Mouse (Mus musculus) midbrain, postnatal 0 days (tissue): ENCODE data around the gene Raver1. TPM values are rescaled to one million over a fixed set of nuclear protein-coding genes. Genes with fewer than 3 reads are reported as not detected.
"Not testable (repeated sequence)": the region's sequence is repeated elsewhere in the genome, so short reads cannot be mapped to it uniquely, and the experiment has no call there.

Experiments used
- ATAC-seq: fragments of 200-750 bp; cut with Nextera tagmentation; 2 replicates; pipeline ENCODE4 v1.8.0; 2017; ENCODE audit warnings: moderate number of reproducible peaks, mild to moderate bottlenecking, moderate TSS enrichment, moderate library complexity; ENCODE audit not compliant: low FRiP score
- DNase-seq: peaks from one replicate; pipeline ENCODE4 v3.0.0-alpha.2; 2015; ENCODE audit warnings: low spot score
- H3K27ac ChIP-seq: fragments of 300-500 bp; sonication (generic); 2 replicates; pipeline ENCODE4 v1.5.1; 2014; ENCODE audit warnings: low read depth, mild to moderate bottlenecking, low read length, mixed read lengths
- H3K27me3 ChIP-seq: fragments of 300-500 bp; sonication (generic); 2 replicates; pipeline ENCODE4 v1.6.1; 2014; ENCODE audit warnings: low read length, control low read depth, mixed read lengths; ENCODE audit not compliant: insufficient read depth
- H3K36me3 ChIP-seq: fragments of 300-500 bp; sonication (generic); 2 replicates; pipeline ENCODE4 v1.6.1; 2014; ENCODE audit warnings: low read length, control low read depth, mixed read lengths; ENCODE audit not compliant: insufficient read depth
- H3K4me1 ChIP-seq: fragments of 300-500 bp; sonication (generic); 2 replicates; pipeline ENCODE4 v1.6.1; 2014; ENCODE audit warnings: mild to moderate bottlenecking, control low read depth, antibody characterized with exemption, low read length, mixed read lengths; ENCODE audit not compliant: insufficient read depth
- H3K4me2 ChIP-seq: fragments of 300-500 bp; sonication (generic); 2 replicates; pipeline ENCODE4 v1.6.1; 2014; ENCODE audit warnings: low read depth, mild to moderate bottlenecking, low read length, mixed read lengths; ENCODE audit not compliant: poor library complexity, severe bottlenecking
- H3K4me3 ChIP-seq: fragments of 300-500 bp; sonication (generic); 2 replicates; pipeline ENCODE4 v1.5.1; 2014; ENCODE audit warnings: low read depth, mild to moderate bottlenecking, low read length, moderate library complexity
- H3K9ac ChIP-seq: fragments of 300-500 bp; sonication (generic); replicated peaks from 2 replicates; pipeline ENCODE4 v1.6.1; 2014; ENCODE audit warnings: mild to moderate bottlenecking, low read length, moderate library complexity, mixed read lengths; ENCODE audit not compliant: poor library complexity, severe bottlenecking
- H3K9me3 ChIP-seq: fragments of 300-500 bp; sonication (generic); 2 replicates; pipeline ENCODE4 v1.6.1; 2016; ENCODE audit warnings: low read length, control low read depth
- CTCF ChIP-seq: IDR thresholded peaks from 2 replicates; pipeline ENCODE4 v1.5.1; 2016; ENCODE audit warnings: antibody characterized with exemption, mild to moderate bottlenecking
- whole genome bisulfite sequencing: fragments of 180-500 bp; shearing (Covaris S2); extraction: QIAGEN DNeasy Blood & Tissue Kit; methylation state at CpG from one replicate; pipeline ENCODE4 v1.1.7; 2014; 5-methylcytosine and 5-hydroxymethylcytosine counted together
- polyA plus RNA-seq: library from polyadenylated mRNA; unstranded; fragments of >200 nt; fragmentation: Nextera tagmentation; extraction: Ambion mirVana; gene quantifications from 2 replicates; pipeline ENCODE4 v1.2.1, GENCODE M21; 2015
- total RNA-seq: library from RNA; depleted of rRNA; stranded (reverse); fragments of >200 nt; gene quantifications from 2 replicates; pipeline ENCODE4 v1.2.3, GENCODE M21; 2014

Raver1 gene
- total and polyA plus RNA-seq, 2 experiments from 2014 or later = 20.2 to 41.0 TPM

- peaks cover 31% of the 10 kb centered on the region for H3K36me3 ChIP-seq
- TF ChIP-seq CTCF = no peak
- no peak within 1 kb of the TSS for H3K4me3 ChIP-seq
- no peaks in the 10 kb centered on the region for H3K9me3 ChIP-seq
- DNase-seq (no peak), ATAC-seq (no peak)
- no peak within 1 kb of the TSS for H3K4me2 ChIP-seq
- 92% methylated on average over 24 of the region's 27 CpGs for WGBS
- H3K27ac ChIP-seq = no peak within 1 kb of the TSS
- no peak within 1 kb of the TSS for H3K9ac ChIP-seq
- 0 out of 2 replicates have a peak, but pooled peaks cover under 1% of the 10 kb centered on the region for H3K4me1 ChIP-seq
- no peaks in the 10 kb centered on the region for H3K27me3 ChIP-seq
These were observed 24.7 kb downstream of the Raver1 start, which contains the start of gene Zglp1 for GRCm38 (mm10) chr9:21067006-21067684. Zglp1 (minus strand) TSS chr9:21067093.

- DNase-seq = no peak
- H3K27me3 ChIP-seq = no peaks in the 10 kb centered on the region
- H3K9me3 ChIP-seq = no peaks in the 10 kb centered on the region
- TF ChIP-seq CTCF = no peak
- H3K36me3 ChIP-seq = peaks cover 32% of the 10 kb centered on the region
- WGBS = 89% methylated on average over 2 of the region's 2 CpGs
- no peak overlapping the region for H3K4me3 ChIP-seq
- no peak overlapping the region for H3K27ac ChIP-seq
- no peak for ATAC-seq
- H3K9ac ChIP-seq = no peak overlapping the region
- H3K4me2 ChIP-seq = no peak overlapping the region
- no peaks in the 10 kb centered on the region for H3K4me1 ChIP-seq
These were observed 28.9 kb downstream of the Raver1 start for GRCm38 (mm10) chr9:21062928-21063327.

GRCm38 (mm10) chr9:21051578-21051977, 40.2 kb downstream of the Raver1 start:
- Histone ChIP-seq H3K4me3 (no peak overlapping the region), H3K36me3 (no peaks in the 10 kb centered on the region), H3K27me3 (no peaks in the 10 kb centered on the region), H3K9me3 (no peaks in the 10 kb centered on the region), H3K9ac (no peak overlapping the region), H3K27ac (no peak overlapping the region), H3K4me2 (no peak overlapping the region), H3K4me1 (no peaks in the 10 kb centered on the region)
- DNase-seq = no peak
- 65% methylated on average over 10 of the region's 10 CpGs for WGBS
- no peak for ATAC-seq
- no peak for TF ChIP-seq CTCF

- TF ChIP-seq CTCF = no peak
- H3K36me3 ChIP-seq = no peaks in the 10 kb centered on the region
- no peaks in the 10 kb centered on the region for H3K27me3 ChIP-seq
- H3K4me1 ChIP-seq = no peaks in the 10 kb centered on the region
- no peak overlapping the region for H3K4me2 ChIP-seq
- no peak overlapping the region for H3K4me3 ChIP-seq
- no peaks in the 10 kb centered on the region for H3K9me3 ChIP-seq
- H3K27ac ChIP-seq = no peak overlapping the region
- no peak overlapping the region for H3K9ac ChIP-seq
- 82% methylated on average over 3 of the region's 3 CpGs for WGBS
- DNase-seq = no peak
- no peak for ATAC-seq
These were observed 46.6 kb downstream of the Raver1 start for GRCm38 (mm10) chr9:21045235-21045634.

DNA sequence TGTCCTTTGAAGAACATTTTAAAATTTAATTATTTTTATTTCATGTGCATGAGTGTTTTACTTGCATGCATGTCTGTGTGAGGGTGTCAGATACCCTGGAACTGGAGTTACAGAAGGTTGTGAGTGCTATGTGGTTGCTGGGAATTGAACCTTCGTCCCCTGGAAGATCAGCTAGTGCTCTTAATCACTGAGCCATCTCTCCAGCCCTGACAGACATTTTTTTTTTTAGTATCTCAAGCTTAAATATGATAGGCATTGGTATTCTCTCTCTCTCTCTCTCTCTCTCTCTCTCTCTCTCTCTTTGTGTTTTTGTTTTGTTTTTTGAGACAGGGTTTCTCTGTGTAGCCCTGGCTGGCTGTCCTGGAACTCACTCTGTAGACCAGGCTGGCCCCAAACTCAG, 47.0 kb downstream of the Raver1 start:
- H3K36me3 ChIP-seq, H3K27me3 ChIP-seq, H3K9me3 ChIP-seq, H3K9ac ChIP-seq, H3K4me1 ChIP-seq, H3K27ac ChIP-seq, H3K4me2 ChIP-seq, DNase-seq, H3K4me3 ChIP-seq, ATAC-seq: not testable (repeated sequence)
- WGBS = 42% methylated on average over 1 of the region's 1 CpGs

DNA sequence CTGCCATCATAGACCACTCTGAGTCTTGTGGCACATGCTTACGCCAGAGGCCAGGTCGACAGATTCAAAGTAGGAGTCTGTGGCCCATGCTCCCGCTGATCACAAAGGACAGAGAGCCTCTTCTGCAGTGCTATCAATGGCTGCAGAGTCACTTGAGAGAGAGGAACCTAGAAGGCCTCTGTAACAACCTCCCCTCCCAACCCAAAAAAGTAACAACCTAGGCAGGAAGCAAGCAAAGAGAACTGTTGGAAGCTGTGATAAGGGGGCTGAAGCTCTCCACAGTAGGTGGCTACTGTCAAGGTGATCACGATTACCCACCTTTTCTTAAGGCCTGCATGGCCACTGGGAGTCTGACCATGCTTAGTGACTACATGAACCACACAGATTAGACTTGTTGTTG, 48.2 kb downstream of the Raver1 start:
- Histone ChIP-seq H3K9ac (no peak overlapping the region), H3K4me1 (0 out of 2 replicates have a peak, but pooled peaks cover under 1% of the 10 kb centered on the region), H3K4me3 (no peak overlapping the region), H3K27me3 (peaks cover 3% of the 10 kb centered on the region; the same call in 1 of the 2 replicates), H3K9me3 (no peaks in the 10 kb centered on the region), H3K27ac (no peak overlapping the region), H3K4me2 (no peak overlapping the region), H3K36me3 (no peaks in the 10 kb centered on the region)
- no peak for TF ChIP-seq CTCF
- DNase-seq = no peak
- WGBS = 90% methylated on average over 4 of the region's 4 CpGs
- no peak for ATAC-seq
